Mouse (Mus musculus) MEL (cell line): ENCODE data around the gene Zfp771. TPM values are rescaled to one million over a fixed set of nuclear protein-coding genes. Genes with fewer than 3 reads are reported as not detected.

Experiments
- DNase-seq: peaks from one replicate; pipeline ENCODE4 v3.0.0; 2011; ENCODE audit warnings: low read depth, low spot score
- H3K27ac ChIP-seq: 2 replicates; pipeline ENCODE4 v1.5.1; 2012; ENCODE audit warnings: low read depth, mild to moderate bottlenecking, control low read depth, low read length, moderate library complexity; ENCODE audit not compliant: control insufficient read depth
- H3K27me3 ChIP-seq, 2 experiments: fragments of 150-350 bp in 1 of 2; sonication (generic) in 1 of 2; 2 replicates each; pipeline ENCODE4 v1.6.1; 2012; ENCODE audit warnings: low read length in 2 of 2, mild to moderate bottlenecking in 2 of 2, improper control_type of control experiment in 1 of 2, moderate library complexity in 1 of 2; ENCODE audit not compliant: insufficient read depth in 2 of 2, control insufficient read depth in 1 of 2
- H3K36me3 ChIP-seq, 2 experiments: 2 replicates each; pipeline ENCODE4 v1.6.1; 2012 to 2014; ENCODE audit warnings: low read length in 2 of 2, improper control_type of control experiment in 1 of 2, inconsistent platforms in 1 of 2, mild to moderate bottlenecking in 1 of 2; ENCODE audit not compliant: insufficient read depth in 2 of 2, control insufficient read depth in 1 of 2
- H3K4me1 ChIP-seq, 2 experiments: fragments of 150-350 bp in 1 of 2; sonication (generic) in 1 of 2; 2 replicates each; pipeline ENCODE4 v1.6.1; 2012; ENCODE audit warnings: low read length in 2 of 2, improper control_type of control experiment in 1 of 2, mild to moderate bottlenecking in 1 of 2; ENCODE audit not compliant: insufficient read depth in 2 of 2, control insufficient read depth in 1 of 2
- H3K4me3 ChIP-seq, 2 experiments: fragments of 150-350 bp in 1 of 2; sonication (generic) in 1 of 2; 2 replicates each; pipeline ENCODE4 v1.5.1; 2012; ENCODE audit warnings: low read depth in 2 of 2, low read length in 2 of 2, mild to moderate bottlenecking in 2 of 2, moderate library complexity in 2 of 2, control low read depth in 1 of 2, improper control_type of control experiment in 1 of 2; ENCODE audit not compliant: control insufficient read depth in 1 of 2, insufficient read depth in 1 of 2
- H3K79me2 ChIP-seq: 2 replicates; pipeline ENCODE4 v1.6.1; 2012; ENCODE audit warnings: mild to moderate bottlenecking, low read length, moderate library complexity; ENCODE audit not compliant: control insufficient read depth, poor library complexity, insufficient read depth
- H3K9ac ChIP-seq: 2 replicates; pipeline ENCODE4 v1.6.1; 2012; ENCODE audit warnings: low read depth, mild to moderate bottlenecking, control low read depth, low read length, moderate library complexity; ENCODE audit not compliant: control insufficient read depth, poor library complexity, severe bottlenecking
- H3K9me3 ChIP-seq: fragments of 150-350 bp; sonication (generic); replicated peaks from 2 replicates; pipeline ENCODE4 v1.6.1; 2012; ENCODE audit warnings: mild to moderate bottlenecking, low read length, improper control_type of control experiment, moderate library complexity; ENCODE audit not compliant: insufficient read depth
- CHD1 ChIP-seq: IDR thresholded peaks from 2 replicates; pipeline ENCODE4 v1.6.1; 2012; ENCODE audit warnings: low read depth, mild to moderate bottlenecking, inconsistent platforms, low read length, improper control_type of control experiment
- CHD2 ChIP-seq: IDR thresholded peaks from 2 replicates; pipeline ENCODE4 v1.6.1; 2011; ENCODE audit warnings: low read length, improper control_type of control experiment
- CTCF ChIP-seq, 3 experiments: IDR thresholded peaks in 2 of 3; conservative IDR thresholded peaks in 1 of 3; 2 replicates each; pipeline ENCODE4 v1.5.1; 2011 to 2012; ENCODE audit warnings: low read length in 3 of 3, low read depth in 2 of 3, mild to moderate bottlenecking in 2 of 3, improper control_type of control experiment in 1 of 3, inconsistent platforms in 1 of 3, mixed read lengths in 1 of 3, moderate library complexity in 1 of 3; ENCODE audit not compliant: control insufficient read depth in 1 of 3, insufficient read depth in 1 of 3, poor library complexity in 1 of 3, severe bottlenecking in 1 of 3
- E2F4 ChIP-seq: IDR thresholded peaks from 2 replicates; pipeline ENCODE4 v1.6.1; 2011; ENCODE audit warnings: low read depth, low read length, improper control_type of control experiment, borderline replicate concordance
- ELF1 ChIP-seq: IDR thresholded peaks from 2 replicates; pipeline ENCODE4 v1.6.1; 2014; ENCODE audit warnings: low read depth, mild to moderate bottlenecking, inconsistent platforms, low read length, improper control_type of control experiment, moderate library complexity
- ETS1 ChIP-seq: IDR thresholded peaks from 2 replicates; pipeline ENCODE4 v1.6.1; 2012; ENCODE audit warnings: low read depth, mild to moderate bottlenecking, inconsistent platforms, low read length, improper control_type of control experiment, moderate library complexity
- MAX ChIP-seq: IDR thresholded peaks from 2 replicates; pipeline ENCODE4 v1.6.1; 2011; ENCODE audit warnings: low read length, improper control_type of control experiment
- MAZ ChIP-seq: IDR thresholded peaks from 2 replicates; pipeline ENCODE4 v1.6.1; 2012; ENCODE audit warnings: low read depth, mild to moderate bottlenecking, inconsistent platforms, low read length, improper control_type of control experiment
- MXI1 ChIP-seq: IDR thresholded peaks from 2 replicates; pipeline ENCODE4 v1.6.1; 2011; ENCODE audit warnings: mild to moderate bottlenecking, low read depth, low read length, improper control_type of control experiment
- MYC ChIP-seq: IDR thresholded peaks from 2 replicates; pipeline ENCODE4 v1.6.1; 2011; ENCODE audit warnings: low read depth, mild to moderate bottlenecking, low read length, improper control_type of control experiment, moderate library complexity
- NELFE ChIP-seq: IDR thresholded peaks from 2 replicates; pipeline ENCODE4 v1.6.1; 2011; ENCODE audit warnings: low read depth, low read length, improper control_type of control experiment
- NRF1 ChIP-seq: IDR thresholded peaks from 2 replicates; pipeline ENCODE4 v1.6.1; 2014; ENCODE audit warnings: low read depth, mild to moderate bottlenecking, inconsistent platforms, low read length, improper control_type of control experiment, moderate library complexity; ENCODE audit not compliant: poor library complexity, insufficient read depth, severe bottlenecking
- POLR2A ChIP-seq, 2 experiments: IDR thresholded peaks; 2 replicates each; pipeline ENCODE4 v1.6.1; 2011 to 2012; ENCODE audit warnings: low read length in 2 of 2, mild to moderate bottlenecking in 2 of 2, control low read depth in 1 of 2, improper control_type of control experiment in 1 of 2, low read depth in 1 of 2, moderate library complexity in 1 of 2; ENCODE audit not compliant: control insufficient read depth in 1 of 2, insufficient read depth in 1 of 2, poor library complexity in 1 of 2
- POLR2AphosphoS5 ChIP-seq: IDR thresholded peaks from 2 replicates; pipeline ENCODE4 v1.6.1; 2012; ENCODE audit warnings: low read depth, borderline replicate concordance, mild to moderate bottlenecking, inconsistent platforms, low read length, moderate library complexity, mixed read lengths
- RCOR1 ChIP-seq: IDR thresholded peaks from 2 replicates; pipeline ENCODE4 v1.6.1; 2012; ENCODE audit warnings: low read depth, mild to moderate bottlenecking, inconsistent platforms, low read length, improper control_type of control experiment
- SIN3A ChIP-seq: IDR thresholded peaks from 2 replicates; pipeline ENCODE4 v1.6.1; 2012; ENCODE audit warnings: low read length, improper control_type of control experiment, inconsistent platforms
- SMC3 ChIP-seq: IDR thresholded peaks from 2 replicates; pipeline ENCODE4 v1.6.1; 2011; ENCODE audit warnings: low read depth, low read length, improper control_type of control experiment
- TAL1 ChIP-seq: IDR thresholded peaks from 2 replicates; pipeline ENCODE4 v1.6.1; 2012; ENCODE audit warnings: mild to moderate bottlenecking, inconsistent platforms, low read length, moderate library complexity, mixed read lengths
- TBP ChIP-seq: IDR thresholded peaks from 2 replicates; pipeline ENCODE4 v1.8.0; 2011; ENCODE audit warnings: low read depth, low read length, improper control_type of control experiment
- TCF12 ChIP-seq: IDR thresholded peaks from 2 replicates; pipeline ENCODE4 v1.6.1; 2014; ENCODE audit warnings: low read depth, mild to moderate bottlenecking, inconsistent platforms, low read length, improper control_type of control experiment, moderate library complexity
- UBTF ChIP-seq: IDR thresholded peaks from 2 replicates; pipeline ENCODE4 v1.6.1; 2012; ENCODE audit warnings: low read depth, mild to moderate bottlenecking, inconsistent platforms, low read length, improper control_type of control experiment, moderate library complexity, borderline replicate concordance; ENCODE audit not compliant: insufficient read depth
- USF2 ChIP-seq, 2 experiments: IDR thresholded peaks; 2 replicates each; pipeline ENCODE4 v1.6.1; 2011 to 2012; ENCODE audit warnings: improper control_type of control experiment in 2 of 2, low read length in 2 of 2, borderline replicate concordance in 1 of 2, inconsistent platforms in 1 of 2, low read depth in 1 of 2, mild to moderate bottlenecking in 1 of 2; ENCODE audit not compliant: insufficient read depth in 1 of 2
- ZC3H11A ChIP-seq: IDR thresholded peaks from 2 replicates; pipeline ENCODE4 v1.6.1; 2012; ENCODE audit warnings: low read depth, mild to moderate bottlenecking, inconsistent platforms, low read length, improper control_type of control experiment
- ZKSCAN1 ChIP-seq: IDR thresholded peaks from 2 replicates; pipeline ENCODE4 v1.6.1; 2012; ENCODE audit warnings: low read depth, mild to moderate bottlenecking, inconsistent platforms, low read length, improper control_type of control experiment, moderate library complexity
- ZMIZ1 ChIP-seq: IDR thresholded peaks from 2 replicates; pipeline ENCODE4 v1.6.1; 2012; ENCODE audit warnings: low read depth, mild to moderate bottlenecking, inconsistent platforms, low read length, improper control_type of control experiment, moderate library complexity
- ZNF384 ChIP-seq: IDR thresholded peaks from 2 replicates; pipeline ENCODE4 v1.6.1; 2012; ENCODE audit warnings: low read depth, mild to moderate bottlenecking, inconsistent platforms, low read length, improper control_type of control experiment
- polyA plus RNA-seq, 2 experiments: library from polyadenylated mRNA; stranded (reverse) in 1 of 2; unstranded in 1 of 2; fragments of >175 nt in 1 of 2; fragments of >200 nt in 1 of 2; gene quantifications; 2 replicates each; pipeline versions ENCODE4 v1.2.1 to v1.2.4; 2012; ENCODE audit warnings: low replicate concordance in 2 of 2, low read depth in 1 of 2; ENCODE audit not compliant: insufficient read length in 2 of 2, insufficient read depth in 1 of 2, missing spikeins in 1 of 2
- total RNA-seq: library from RNA; depleted of rRNA; stranded (reverse); fragments of 300-350 nt; gene quantifications from 2 replicates; pipeline ENCODE4 v1.2.3, GENCODE M21; 2012

Gene Zfp771
- total and polyA plus RNA-seq, 3 experiments = 33.4 to 58.3 TPM; not detected in 1

- Histone ChIP-seq H3K27me3 (no peaks in the 10 kb centered on the region), H3K27ac (peak overlapping the region; percentile 6; the same call in 1 of the 2 replicates), H3K79me2 (peaks cover 11% of the 10 kb centered on the region), H3K4me1 (peaks cover 19 to 40% of the 10 kb centered on the region in 2 experiments), H3K9ac (peak overlapping the region; percentile 84), H3K4me3 (peak overlapping the region; percentile 65 to 92), H3K9me3 (no peaks in the 10 kb centered on the region), H3K36me3 (peaks cover 0 to 41% of the 10 kb centered on the region in 2 experiments; a peak in 2 of 4 replicates)
- peak; percentile 46 for DNase-seq
- TF ChIP-seq ZKSCAN1 (no peak), MAX (no peak), RCOR1 (no peak), TCF12 (0 out of 2 replicates have a peak, but pooled peaks have one; percentile 7), CTCF (IDR thresholded peaks at IDR 0.05 in 2 of 3, conservative IDR thresholded peaks at IDR 0.05 in 1 of 3; ENCODE audit: control insufficient read depth in 1 of 3, insufficient read depth in 1 of 3, low read depth in 2 of 3, low read length in 3 of 3, poor library complexity in 1 of 3, severe bottlenecking in 1 of 3) (peak in 1 of 3 experiments; percentile 30; a peak in 1 of 6 replicates), POLR2AphosphoS5 (no peak)
Observed at GRCm38 (mm10) chr7:127259186-127259905, 15.3 kb downstream of the Zfp771 start.

GRCm38 (mm10) chr7:127260309-127261111 is 16.4 kb downstream of the Zfp771 start, which contains the start of gene Dctpp1:
Gene Dctpp1 (minus strand): TSS chr7:127260709.
- Histone ChIP-seq H3K9me3 (no peaks in the 10 kb centered on the region), H3K4me3 (peak within 1 kb of the TSS; percentile 65 to 92), H3K36me3 (peaks cover 0 to 33% of the 10 kb centered on the region in 2 experiments; a peak in 2 of 4 replicates), H3K27ac (peak within 1 kb of the TSS; percentile 26), H3K79me2 (peaks cover 11% of the 10 kb centered on the region), H3K4me1 (peaks cover 17 to 30% of the 10 kb centered on the region in 2 experiments), H3K9ac (peak within 1 kb of the TSS; percentile 84), H3K27me3 (no peaks in the 10 kb centered on the region)
- DNase-seq = peak; percentile 99
- peak; percentile 85; the same call in 1 of the 2 replicates for TF ChIP-seq E2F4
- TF ChIP-seq TBP = peak; percentile 49; the same call in 1 of the 2 replicates
- peak; percentile 54 for TF ChIP-seq ZC3H11A
- no peak for TF ChIP-seq USF2 (IDR thresholded peaks at IDR 0.05; ENCODE audit: borderline replicate concordance in 1 of 2, insufficient read depth in 1 of 2, low read depth in 1 of 2, low read length in 2 of 2)
- TF ChIP-seq CHD1 = no peak
- peak; percentile 66 to 92 (median 84) for TF ChIP-seq CTCF (IDR thresholded peaks at IDR 0.05 in 2 of 3, conservative IDR thresholded peaks at IDR 0.05 in 1 of 3; ENCODE audit: control insufficient read depth in 1 of 3, insufficient read depth in 1 of 3, low read depth in 2 of 3, low read length in 3 of 3, poor library complexity in 1 of 3, severe bottlenecking in 1 of 3)
- TF ChIP-seq MAZ = 0 out of 2 replicates have a peak, but pooled peaks have one; percentile 2
- TF ChIP-seq SIN3A = peak; percentile 99
- TF ChIP-seq MYC = peak; percentile 93
- TF ChIP-seq NRF1 = no peak; the same call in 1 of the 2 replicates
- TF ChIP-seq POLR2A (IDR thresholded peaks at IDR 0.05; ENCODE audit: control insufficient read depth in 1 of 2, insufficient read depth in 1 of 2, low read depth in 1 of 2, low read length in 2 of 2, poor library complexity in 1 of 2) = peak; percentile 74 to 90
- TF ChIP-seq SMC3 = peak; percentile 84
- no peak for TF ChIP-seq RCOR1
- TF ChIP-seq ZNF384 = 0 out of 2 replicates have a peak, but pooled peaks have one; percentile 20
- 0 out of 2 replicates have a peak, but pooled peaks have one; percentile 51 for TF ChIP-seq ZMIZ1
- TF ChIP-seq MXI1 = peak; percentile 90
- peak; percentile 78 for TF ChIP-seq NELFE
- TF ChIP-seq TAL1 = no peak
- peak; percentile 92 for TF ChIP-seq MAX
- TF ChIP-seq CHD2 = no peak; the same call in 1 of the 2 replicates
- peak; percentile 94 for TF ChIP-seq ELF1
- TF ChIP-seq UBTF = no peak
- no peak for TF ChIP-seq ZKSCAN1
- no peak for TF ChIP-seq POLR2AphosphoS5
- 0 out of 2 replicates have a peak, but pooled peaks have one; percentile 42 for TF ChIP-seq ETS1
